Mouse (Mus musculus) bone marrow macrophage, adult 2 months (primary cell): ENCODE data around the gene C1qbp. TPM values are rescaled to one million over a fixed set of nuclear protein-coding genes. Genes with fewer than 3 reads are reported as not detected.

Source experiments
- H3K27ac ChIP-seq: 2 replicates; pipeline ENCODE4 v1.5.1; 2012; ENCODE audit warnings: low read depth, low read length; ENCODE audit not compliant: insufficient read depth
- H3K4me1 ChIP-seq: 2 replicates; pipeline ENCODE4 v1.6.1; 2012; ENCODE audit warnings: low read length; ENCODE audit not compliant: control insufficient read depth, insufficient read depth
- H3K4me3 ChIP-seq: 2 replicates; pipeline ENCODE4 v1.5.1; 2012; ENCODE audit warnings: mild to moderate bottlenecking, low read length, moderate library complexity; ENCODE audit not compliant: insufficient read depth
- CTCF ChIP-seq: IDR thresholded peaks from 2 replicates; pipeline ENCODE4 v1.5.1; 2012; ENCODE audit warnings: low read depth, mild to moderate bottlenecking, low read length, moderate library complexity
- POLR2A ChIP-seq: IDR thresholded peaks from 2 replicates; pipeline ENCODE4 v1.6.1; 2012; ENCODE audit warnings: mild to moderate bottlenecking, low read depth, low read length, borderline replicate concordance
- polyA plus RNA-seq: library from polyadenylated mRNA; stranded (reverse); fragments of >200 nt; gene quantifications from 2 replicates; pipeline ENCODE4 v1.2.4, GENCODE M21; 2012; ENCODE audit not compliant: missing spikeins, insufficient read depth, insufficient read length

The C1qbp gene
- polyA plus RNA-seq = 49.8 and 63.2 TPM in 2 replicates

- Histone ChIP-seq H3K4me1 (peaks cover 26% of the 10 kb centered on the region), H3K4me3 (peak within 1 kb of the TSS; percentile 89), H3K27ac (peak within 1 kb of the TSS; percentile 60)
- TF ChIP-seq POLR2A (no peak), CTCF (peak; percentile 70)
Measured at GRCm38 (mm10) chr11:70982557-70983228, at the start of gene C1qbp. Gene C1qbp, minus strand, starts transcription at chr11:70983026.

GRCm38 (mm10) chr11:71032070-71032469 lies 49.2 kb upstream of the C1qbp start:
- TF ChIP-seq POLR2A (no peak), CTCF (no peak)
- Histone ChIP-seq H3K27ac (no peak overlapping the region), H3K4me1 (peaks cover 13% of the 10 kb centered on the region), H3K4me3 (no peak overlapping the region)

GRCm38 (mm10) chr11:71029403-71030118 lies 46.7 kb upstream of the C1qbp start:
- Histone ChIP-seq H3K4me1 (peaks cover 13% of the 10 kb centered on the region), H3K4me3 (no peak overlapping the region), H3K27ac (no peak overlapping the region)
- TF ChIP-seq CTCF (no peak), POLR2A (no peak)

- Histone ChIP-seq H3K27ac (no peak overlapping the region), H3K4me3 (no peak overlapping the region), H3K4me1 (peaks cover 13% of the 10 kb centered on the region)
- TF ChIP-seq CTCF (no peak), POLR2A (no peak)
Measured at GRCm38 (mm10) chr11:71028280-71028679, 45.5 kb upstream of the C1qbp start.

- H3K4me1 ChIP-seq = peaks cover 16% of the 10 kb centered on the region
- H3K27ac ChIP-seq = peak within 1 kb of the TSS; percentile 81
- no peak for TF ChIP-seq CTCF
- TF ChIP-seq POLR2A = 0 out of 2 replicates have a peak, but pooled peaks have one; percentile 59
- peak within 1 kb of the TSS; percentile 85 for H3K4me3 ChIP-seq
Measured at GRCm38 (mm10) chr11:71019201-71020068, 36.6 kb upstream of the C1qbp start, which contains the start of the genes Mis12 and Derl2. Gene Mis12, plus strand, starts transcription at chr11:71019611. Gene Derl2, minus strand, starts transcription at chr11:71019841.

GRCm38 (mm10) chr11:71018416-71019200 lies 35.8 kb upstream of the C1qbp start:
- TF ChIP-seq CTCF (no peak), POLR2A (no peak)
- Histone ChIP-seq H3K27ac (peak overlapping the region; percentile 67), H3K4me3 (peak overlapping the region; percentile 85), H3K4me1 (peaks cover 16% of the 10 kb centered on the region)

GRCm38 (mm10) chr11:71017051-71017450 lies 34.2 kb upstream of the C1qbp start:
- H3K4me1 ChIP-seq = peaks cover 16% of the 10 kb centered on the region
- H3K4me3 ChIP-seq = no peak overlapping the region
- no peak overlapping the region for H3K27ac ChIP-seq
- no peak for TF ChIP-seq POLR2A
- TF ChIP-seq CTCF = no peak

- Histone ChIP-seq H3K27ac (no peak overlapping the region), H3K4me1 (peaks cover 16% of the 10 kb centered on the region), H3K4me3 (no peak overlapping the region)
- TF ChIP-seq POLR2A = no peak
- no peak for TF ChIP-seq CTCF
Measured at GRCm38 (mm10) chr11:71012743-71013142, 29.9 kb upstream of the C1qbp start.

GRCm38 (mm10) chr11:71008321-71008720 lies 25.5 kb upstream of the C1qbp start:
- Histone ChIP-seq H3K27ac (peak overlapping the region; percentile 73), H3K4me1 (peaks cover 16% of the 10 kb centered on the region), H3K4me3 (no peak overlapping the region)
- no peak for TF ChIP-seq POLR2A
- TF ChIP-seq CTCF = no peak
